Mouse (Mus musculus) central nervous system, embryonic 18 days (tissue): ENCODE measurements around the gene Rgs18. TPM values are rescaled to one million over a fixed set of nuclear protein-coding genes. Genes with fewer than 3 reads are reported as not detected.

ENCODE experiments used
- polyA plus RNA-seq: library from polyadenylated mRNA; depleted of rRNA; stranded (reverse); fragments of >200 nt; gene quantifications from 2 replicates; pipeline ENCODE4 v1.2.3, GENCODE M21; 2012; rRNA removed

The Rgs18 gene
- 0.04 and 0.16 TPM in 2 replicates for polyA plus RNA-seq

DNA sequence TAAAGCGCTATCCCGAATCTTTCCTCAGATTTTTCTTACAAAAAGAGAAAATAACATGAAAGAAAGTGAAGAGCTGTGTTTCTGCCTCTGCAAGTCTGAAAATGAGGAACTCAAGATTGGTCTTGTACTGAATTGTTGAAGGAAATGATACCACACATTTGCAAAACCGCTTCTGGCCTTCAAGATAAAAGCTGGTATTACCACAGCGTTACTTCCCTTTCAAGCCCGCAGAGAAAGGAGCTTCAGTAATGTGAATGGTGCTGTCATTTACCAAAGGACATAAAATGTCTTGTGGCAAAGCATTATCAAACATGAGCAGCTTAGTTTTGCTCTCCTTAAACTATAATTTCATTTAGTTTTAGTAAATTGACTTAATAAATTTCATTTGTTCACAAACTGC, at the start of gene Rgs18:
TSS of gene Rgs18 (minus strand) at position 105 of the 400 bp plus-strand sequence.

Other genes starting within 250 kb of the Rgs18 start
- not detected in 2 replicates for gene Rgs21, start 207.8 kb downstream of the Rgs18 start, polyA plus RNA-seq